11 mouse cellular contexts compared by ENCODE assay signal in genomic region chr13:40361288-40361687, GRCm38 (mm10). TPM values are rescaled to one million over a fixed set of nuclear protein-coding genes. Genes with fewer than 3 reads are reported as not detected.
DNase-seq lines count a peak whose midpoint lies in the region; ATAC-seq lines count a peak whose summit lies in the region.
"Had no signal": no experiment of that assay in that cellular context is flagged by ENCODE, and none has a peak within 500 bp of the region (broad histone marks: within the 10 kb centered on the region; RNA-seq: fewer than 3 reads in every experiment).

Ofcc1 (minus strand) TSS chr13:40361450.

- ATAC-seq in kidney, embryonic 14.5 days (ENCODE audit: low FRiP score, low TSS enrichment), result no peak
- ATAC-seq: liver, embryonic 12.5 days had no signal

- H3K36me3 ChIP-seq in kidney, embryonic 14.5 days (ENCODE audit: control insufficient read depth, insufficient read depth, low read length), result no peaks in the 10 kb centered on the region
- H3K36me3 ChIP-seq in limb, embryonic 10.5 days, result no peaks in the 10 kb centered on the region
- H3K36me3 ChIP-seq: liver, embryonic 12.5 days; stomach, embryonic 15.5 days had no signal

- 48% methylated on average over 3 of the region's 3 CpGs for WGBS in kidney, embryonic 14.5 days
- 75% methylated on average over 3 of the region's 3 CpGs for WGBS in limb, embryonic 10.5 days

- intact Hi-C loops in gastrocnemius, postnatal 36 days (cut with DNase I), result no loop called here

- DNase-seq in gastrocnemius, postnatal 10 days, result peak; percentile 15
- no peak for DNase-seq in gastrocnemius, postnatal 36 days
- DNase-seq in kidney, postnatal 14 days, result peak; percentile 8
- peak; percentile 2 for DNase-seq in adipocyte (ENCODE audit: low spot score)
- no peak for DNase-seq in limb, embryonic 10.5 days (ENCODE audit: low spot score)
- DNase-seq in thymus, postnatal 10 days (ENCODE audit: low spot score in 2 of 2), result no peak

- H3K9me3 ChIP-seq in kidney, embryonic 14.5 days (ENCODE audit: control insufficient read depth, low read length), result no peaks in the 10 kb centered on the region
- H3K9me3 ChIP-seq in limb, embryonic 10.5 days (replicated peaks), result no peaks in the 10 kb centered on the region
- H3K9me3 ChIP-seq: liver, embryonic 12.5 days; stomach, embryonic 15.5 days had no signal

- H3K27me3 ChIP-seq in kidney, embryonic 14.5 days (ENCODE audit: control insufficient read depth, insufficient read depth, low read length), result no peaks in the 10 kb centered on the region
- no peaks in the 10 kb centered on the region for H3K27me3 ChIP-seq in limb, embryonic 10.5 days (ENCODE audit: low read depth, poor library complexity, severe bottlenecking)
- H3K27me3 ChIP-seq: liver, embryonic 12.5 days; stomach, embryonic 15.5 days had no signal

- H3K4me2 ChIP-seq in kidney, embryonic 14.5 days (replicated peaks; ENCODE audit: low read depth, low read length), result no peak within 1 kb of the TSS
- H3K4me2 ChIP-seq: liver, embryonic 12.5 days; stomach, embryonic 15.5 days had no signal

- no peaks in the 10 kb centered on the region for H3K4me1 ChIP-seq in kidney, embryonic 14.5 days (ENCODE audit: control insufficient read depth, insufficient read depth, low read length)
- H3K4me1 ChIP-seq in limb, embryonic 10.5 days, result peaks cover 13% of the 10 kb centered on the region
- H3K4me1 ChIP-seq: liver, embryonic 12.5 days; stomach, embryonic 15.5 days had no signal

- no peak within 1 kb of the TSS for H3K27ac ChIP-seq in kidney, embryonic 14.5 days (ENCODE audit: low read depth, low read length)
- peak within 1 kb of the TSS; percentile 7; the same call in 1 of the 2 replicates for H3K27ac ChIP-seq in limb, embryonic 10.5 days
- H3K27ac ChIP-seq: liver, embryonic 12.5 days; stomach, embryonic 15.5 days had no signal

- no peak within 1 kb of the TSS for H3K9ac ChIP-seq in kidney, embryonic 14.5 days (ENCODE audit: low read depth, low read length)
- H3K9ac ChIP-seq: liver, embryonic 12.5 days; stomach, embryonic 15.5 days had no signal

- no peak within 1 kb of the TSS for H3K4me3 ChIP-seq in kidney, embryonic 14.5 days (ENCODE audit: low read length)
- H3K4me3 ChIP-seq in limb, embryonic 10.5 days, result no peak within 1 kb of the TSS
- H3K4me3 ChIP-seq: liver, embryonic 12.5 days; stomach, embryonic 15.5 days had no signal

RNA-seq across cellular contexts. Expression of gene Ofcc1, which starts in this region (rescaled TPM):
- total RNA-seq in gastrocnemius, postnatal 10 days (2021), result not detected
- total RNA-seq in gastrocnemius, postnatal 36 days (2021), result not detected
- polyA plus RNA-seq in kidney, embryonic 14.5 days (2014; fragmentation: Nextera tagmentation; extraction: Ambion mirVana), result not detected in 2 replicates
- polyA plus RNA-seq in limb, embryonic 10.5 days (2016; fragmentation: Nextera tagmentation; extraction: Ambion mirVana), result 0.20 and 0.26 TPM in 2 replicates
- total RNA-seq: ES-E14 had no signal
- polyA plus RNA-seq: heart, embryonic 14.5 days; liver, embryonic 12.5 days; stomach, embryonic 15.5 days had no signal

Comparison
In these comparisons a context has a peak if more than half of its experiments do, and no peak if none do; other contexts are left out.
1. Peak in DNase-seq in gastrocnemius, postnatal 10 days; RNA of the gene not detected or under 1 TPM.
2. DNase-seq: peak in kidney, postnatal 14 days (single experiment) and adipocyte (single experiment); none in gastrocnemius, postnatal 36 days (0 of 2), limb, embryonic 10.5 days (single experiment) and thymus, postnatal 10 days (0 of 2).